Mouse (Mus musculus) liver, embryonic 14.5 days (tissue): ENCODE data around the gene Olfr551.

ENCODE experiments used
- CTCF ChIP-seq: IDR thresholded peaks from 2 replicates; pipeline ENCODE4 v1.5.1; 2016; ENCODE audit warnings: antibody characterized with exemption, low read depth, control low read depth
- EP300 ChIP-seq: IDR thresholded peaks from 2 replicates; pipeline ENCODE4 v1.6.1; 2016; ENCODE audit warnings: antibody characterized with exemption, low read depth

GRCm38 (mm10) chr7:102618118-102618517 is 26.4 kb upstream of the Olfr551 start, which contains the start of gene Olfr553:
- no peak for TF ChIP-seq CTCF
- no peak for TF ChIP-seq EP300
